Mouse (Mus musculus): ENCODE data around the gene Gba2.
"Not testable (repeated sequence)": the region's sequence is repeated elsewhere in the genome, so short reads cannot be mapped to it uniquely, and the experiment has no call there.

Gene Gba2

DNA sequence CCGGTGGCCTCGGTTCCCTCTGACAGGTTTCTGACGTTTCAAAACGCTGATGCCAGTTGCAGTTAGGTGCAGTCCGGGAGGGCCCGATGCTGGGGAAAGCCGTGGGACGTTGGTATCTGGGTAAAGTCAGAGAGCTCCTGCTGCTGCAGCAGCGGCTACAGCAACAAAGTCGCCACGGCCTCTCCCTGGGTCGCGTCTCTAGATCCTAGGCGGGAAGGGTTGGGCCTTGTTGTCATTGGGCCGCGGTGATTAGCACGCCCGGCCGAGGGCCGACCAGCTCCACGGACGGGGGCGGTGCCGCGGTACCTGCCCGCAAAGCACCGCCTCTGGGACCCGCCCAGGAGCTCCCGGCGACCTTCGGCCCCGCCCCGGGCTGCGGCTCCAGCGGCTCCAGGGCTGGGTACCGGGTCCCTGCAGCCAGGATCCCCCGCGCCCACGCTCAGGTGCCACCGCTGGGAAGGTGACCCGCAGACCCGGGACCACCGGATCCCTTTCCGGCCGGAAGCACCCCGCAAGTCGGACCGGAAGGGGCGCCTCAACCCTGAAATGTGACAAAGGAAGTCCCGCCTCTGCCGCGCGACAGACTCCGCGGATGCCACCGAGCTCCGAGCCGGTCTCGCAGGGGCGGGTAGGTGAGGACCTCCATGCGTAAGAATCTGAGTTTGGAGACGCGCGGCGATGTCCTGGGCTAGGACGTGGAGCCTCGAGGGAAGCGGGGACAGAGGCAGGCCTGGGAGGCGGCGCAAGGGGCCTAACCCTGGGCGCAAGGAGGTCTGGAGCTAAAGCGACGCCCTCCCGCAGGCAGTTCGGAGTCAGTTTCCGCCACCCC is at the start of gene Gba2, which contains the start of gene Rgp1:
Gene Gba2, minus strand, starts transcription at position 498 of the 829 bp plus-strand sequence.
Gene Rgp1, plus strand, starts transcription at position 340 of the 829 bp plus-strand sequence.
- DNase-seq (ENCODE audit: low spot score in 2 of 2) = peak; percentile 75 to 83

DNA sequence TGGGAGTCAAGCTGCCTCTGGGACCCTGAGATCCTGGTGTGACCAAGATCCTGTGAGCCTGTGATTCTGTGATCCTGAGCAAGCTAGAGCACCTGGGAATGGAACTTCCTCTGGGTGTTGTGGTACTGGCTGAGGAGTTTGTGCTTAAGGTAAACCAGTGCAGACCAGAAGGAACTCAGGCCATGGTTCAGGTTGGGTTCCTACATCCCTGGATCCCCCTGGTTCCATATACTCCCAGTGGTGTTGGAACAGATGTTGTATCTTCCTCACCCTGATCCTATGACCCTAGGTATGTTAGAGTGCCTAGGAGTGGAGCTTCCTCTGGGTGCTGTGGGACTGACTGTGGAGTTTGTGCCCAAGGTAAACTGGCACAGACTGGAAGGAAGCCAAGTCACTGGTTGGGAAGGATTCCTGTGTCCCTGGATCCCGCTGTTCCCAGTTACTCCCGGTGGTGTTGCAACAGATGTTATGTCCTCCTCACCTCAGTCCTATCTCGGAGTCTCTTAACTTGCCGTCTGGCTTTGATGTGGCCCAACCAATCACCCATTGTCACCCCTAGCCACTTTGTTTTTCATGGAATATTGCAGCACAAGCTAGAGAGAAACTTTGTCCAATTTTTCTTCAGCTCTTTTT is 41.6 kb upstream of the Gba2 start:
- no peak for DNase-seq (ENCODE audit: low spot score in 2 of 2)

DNA sequence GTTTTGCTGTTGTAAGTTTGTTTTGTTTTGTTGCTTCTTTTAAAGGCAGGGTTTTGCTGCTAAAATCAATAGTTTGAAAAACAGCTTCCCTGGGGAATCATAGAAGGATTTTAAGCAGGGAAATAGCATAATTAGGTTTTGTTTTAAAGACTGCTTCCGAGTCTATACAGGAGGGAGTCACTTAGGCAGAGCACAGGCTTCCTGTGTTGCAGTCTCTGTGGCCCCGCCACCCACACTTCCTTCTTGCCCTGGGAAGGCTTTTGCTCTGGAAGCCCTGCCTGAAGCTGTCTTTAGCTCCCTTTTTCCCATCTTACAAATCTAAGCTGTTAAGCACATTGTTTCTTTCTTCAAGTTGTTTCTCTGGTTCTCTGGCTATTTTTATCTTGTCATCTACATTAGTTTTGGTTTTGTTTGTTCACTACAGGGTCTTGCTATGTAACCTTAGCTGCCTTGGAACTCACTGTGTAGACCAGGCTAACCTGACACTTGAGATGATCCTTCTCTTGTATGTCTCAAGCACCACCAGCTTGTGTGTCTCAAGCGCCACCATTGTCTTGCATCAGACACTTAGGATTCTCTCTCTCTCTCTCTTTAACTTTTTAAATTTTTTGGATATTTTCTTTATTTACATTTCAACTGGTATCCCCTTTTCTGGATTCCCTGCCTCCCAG is 34.5 kb upstream of the Gba2 start:
- DNase-seq (ENCODE audit: low spot score in 2 of 2) = no peak

DNA sequence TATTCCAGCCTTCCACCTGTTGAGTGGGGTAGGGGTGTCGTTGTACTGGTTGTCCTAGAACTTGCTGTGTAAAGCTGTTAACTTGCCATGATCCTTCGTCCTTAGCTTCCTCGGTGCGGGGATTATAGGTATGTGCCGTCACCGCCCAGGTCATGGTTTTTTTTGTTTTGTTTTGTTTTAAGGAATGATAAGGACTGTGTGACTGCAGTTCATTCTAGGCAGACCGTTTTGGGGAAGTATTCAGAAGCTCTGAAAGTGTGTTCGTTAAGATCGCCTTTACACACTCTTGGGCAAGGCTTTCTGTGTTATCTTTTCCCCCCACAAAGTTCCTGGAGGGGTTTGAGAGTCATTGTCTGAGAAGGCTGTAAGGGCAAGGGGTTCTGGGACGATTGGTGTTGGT is 33.9 kb upstream of the Gba2 start:
- DNase-seq (ENCODE audit: low spot score in 2 of 2) = no peak

DNA sequence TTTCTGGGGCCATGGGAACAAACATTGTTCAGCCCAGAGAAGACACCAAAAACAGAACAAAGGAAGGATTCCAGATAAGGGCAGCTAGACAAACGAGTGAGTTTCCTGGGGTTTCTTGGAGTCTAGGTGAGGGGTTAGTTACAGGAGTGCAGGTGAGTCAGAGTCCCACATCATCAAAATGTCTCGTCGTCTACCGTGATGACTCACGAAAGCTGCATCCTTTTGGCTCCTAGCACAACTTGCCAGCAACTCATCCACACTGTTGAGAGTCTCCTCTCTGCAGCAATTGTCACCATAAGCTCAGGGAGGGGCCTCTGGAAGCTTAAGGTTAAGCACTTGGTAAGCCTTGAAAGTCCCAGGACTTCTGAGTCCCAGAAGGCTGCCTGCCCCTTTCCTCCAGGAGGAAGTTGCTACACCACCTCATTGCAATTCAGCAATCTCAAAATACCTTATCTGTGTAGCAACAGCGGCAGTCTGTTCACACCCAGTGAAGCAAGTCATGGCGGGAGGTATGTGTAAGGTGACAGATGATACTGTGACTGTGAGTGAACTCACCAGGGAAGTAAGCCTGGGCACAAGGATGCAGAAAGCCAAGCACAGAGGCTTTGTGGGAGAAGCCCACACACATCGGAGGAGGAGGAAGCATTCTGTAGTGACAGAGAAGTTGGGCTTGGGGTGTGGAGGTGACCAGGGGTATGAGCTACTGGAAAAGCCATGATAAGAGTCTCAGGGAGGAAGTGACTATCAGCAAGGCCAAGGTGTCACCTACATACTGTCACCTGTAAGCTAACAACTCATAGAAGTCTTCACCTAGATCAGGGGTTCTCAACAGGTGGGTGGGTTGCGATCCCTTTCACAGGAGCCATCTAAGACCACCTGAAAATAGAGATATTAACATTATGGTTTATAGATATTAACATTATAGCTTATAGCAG is 26.3 kb upstream of the Gba2 start:
- DNase-seq (ENCODE audit: low spot score in 2 of 2) = no peak

DNA sequence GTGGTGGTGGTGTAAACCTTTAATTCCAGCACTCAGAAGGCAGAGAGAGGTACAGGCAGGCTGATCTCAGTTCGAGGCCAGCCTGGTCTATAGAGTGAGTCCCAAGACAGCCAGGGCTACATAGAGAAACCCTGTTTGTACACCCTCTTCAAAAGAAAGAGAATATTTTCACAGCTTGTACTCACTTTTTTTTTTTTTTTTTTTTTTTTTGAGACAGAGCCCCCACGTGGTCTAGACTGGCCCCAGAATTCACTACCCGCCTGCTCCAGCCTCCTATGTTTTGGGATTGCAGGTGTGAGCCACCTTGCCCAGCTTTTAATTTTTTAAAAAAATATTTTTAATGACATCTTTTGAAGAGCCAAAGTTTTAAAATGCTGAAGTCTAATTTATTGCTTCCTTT is 25.4 kb upstream of the Gba2 start:
- no peak for DNase-seq (ENCODE audit: low spot score in 2 of 2)

DNA sequence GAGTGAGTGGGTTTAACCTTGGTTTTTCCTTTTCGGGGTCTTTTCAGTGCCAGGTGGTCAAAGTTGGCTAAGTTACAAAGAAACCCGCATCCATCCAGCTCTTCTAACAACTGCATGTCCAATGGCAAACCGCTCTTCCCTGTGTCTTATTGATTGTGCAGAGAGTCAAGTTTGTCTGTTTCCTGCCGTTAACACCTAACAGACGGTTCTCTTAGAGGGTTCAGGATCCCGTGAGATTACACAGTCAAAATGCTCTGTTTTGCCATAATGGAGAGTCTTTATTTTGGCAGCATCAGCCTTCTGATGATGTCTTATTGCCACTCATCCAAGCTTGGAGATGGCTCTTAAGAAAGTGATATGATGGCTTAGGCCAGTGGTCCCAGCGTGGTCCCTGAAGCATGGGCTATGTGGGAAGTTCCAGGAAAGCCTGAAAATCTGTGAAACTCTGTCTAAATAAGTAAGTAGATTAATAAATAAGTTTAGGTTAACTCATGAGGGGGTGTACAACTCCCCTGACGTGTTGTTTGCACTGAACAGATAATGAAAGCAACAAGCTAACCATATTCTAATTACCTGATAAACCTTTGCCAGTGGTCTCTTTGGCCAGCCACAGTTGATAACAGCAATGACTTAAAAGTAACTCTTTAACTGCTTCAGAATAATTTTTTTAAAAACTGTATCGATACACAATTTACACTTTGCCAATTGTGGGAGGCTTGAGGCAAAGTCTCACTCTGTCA is 21.7 kb upstream of the Gba2 start:
- no peak for DNase-seq (ENCODE audit: low spot score in 2 of 2)

DNA sequence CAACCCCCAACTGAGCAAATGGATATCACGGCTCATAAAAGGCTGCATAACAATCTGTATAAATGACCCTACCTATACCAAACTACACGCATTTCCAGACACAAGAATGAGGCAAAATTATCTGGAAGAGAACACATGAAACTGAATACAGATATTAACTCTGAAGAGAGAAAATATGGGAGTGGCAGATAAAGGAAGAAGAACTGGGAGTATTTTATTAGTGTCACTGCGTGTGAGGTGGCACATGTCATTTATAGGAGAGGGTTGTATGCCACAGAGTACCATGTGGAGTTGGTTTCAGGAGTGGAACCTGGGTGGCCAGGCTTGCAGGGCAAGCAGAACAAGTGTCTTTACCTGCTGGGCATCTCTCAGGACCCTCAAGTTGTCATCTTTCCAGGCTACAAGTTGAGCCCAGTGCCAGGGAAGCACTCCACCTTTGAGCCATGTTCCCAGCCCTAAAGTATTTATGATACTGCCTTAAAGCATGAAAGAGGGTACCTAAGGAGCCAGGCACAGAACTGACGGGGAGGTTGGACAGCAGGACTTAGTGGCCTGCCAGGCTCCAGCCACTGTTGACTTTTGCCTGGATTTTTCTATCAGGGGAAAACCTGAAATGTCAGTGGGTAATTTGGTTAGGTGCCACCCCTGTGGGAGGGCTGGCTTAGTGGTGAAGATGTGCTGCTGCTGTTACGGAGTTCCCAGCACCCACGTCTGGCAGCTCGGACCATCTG is 20.1 kb upstream of the Gba2 start:
- no peak for DNase-seq (ENCODE audit: low spot score in 2 of 2)

DNA sequence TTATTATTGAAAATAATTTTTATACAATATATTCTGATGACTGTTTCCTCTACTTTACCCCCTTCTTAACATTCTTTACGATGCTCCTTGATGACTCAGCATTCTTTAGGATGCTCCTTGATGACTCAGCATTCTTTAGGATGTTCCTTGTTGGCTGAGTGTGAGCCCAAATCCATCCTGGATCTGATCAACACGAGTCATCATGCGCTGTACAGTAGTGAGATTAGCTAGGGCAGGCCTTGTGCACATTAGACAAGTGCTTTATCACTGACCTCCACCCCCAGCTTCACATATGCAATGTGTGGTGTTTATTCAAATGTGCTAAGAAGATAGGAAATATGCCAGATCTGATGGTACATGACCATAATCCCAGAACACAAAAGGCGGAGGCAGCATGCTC is 19.5 kb upstream of the Gba2 start:
- DNase-seq (ENCODE audit: low spot score in 2 of 2) = no peak

DNA sequence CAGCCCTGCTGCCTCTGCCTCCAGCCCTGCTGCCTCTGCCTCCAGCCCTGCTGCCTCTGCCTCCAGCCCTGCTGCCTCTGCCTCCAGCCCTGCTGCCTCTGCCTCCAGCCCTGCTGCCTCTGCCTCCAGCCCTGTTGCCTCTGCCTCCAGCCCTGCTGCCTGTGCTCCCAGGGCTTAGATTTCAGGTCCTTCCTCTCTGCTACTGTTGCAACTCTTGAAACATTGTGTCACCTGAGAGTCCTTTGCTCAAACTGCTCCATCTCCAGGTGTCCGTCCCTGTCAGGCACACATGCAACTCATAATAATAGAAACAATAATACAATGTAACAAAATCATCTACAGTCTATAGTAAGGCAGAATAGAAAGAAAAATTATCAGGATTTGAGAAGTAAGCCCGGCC is 17.9 kb upstream of the Gba2 start:
- not testable (repeated sequence) for DNase-seq (ENCODE audit: low spot score in 2 of 2)

DNA sequence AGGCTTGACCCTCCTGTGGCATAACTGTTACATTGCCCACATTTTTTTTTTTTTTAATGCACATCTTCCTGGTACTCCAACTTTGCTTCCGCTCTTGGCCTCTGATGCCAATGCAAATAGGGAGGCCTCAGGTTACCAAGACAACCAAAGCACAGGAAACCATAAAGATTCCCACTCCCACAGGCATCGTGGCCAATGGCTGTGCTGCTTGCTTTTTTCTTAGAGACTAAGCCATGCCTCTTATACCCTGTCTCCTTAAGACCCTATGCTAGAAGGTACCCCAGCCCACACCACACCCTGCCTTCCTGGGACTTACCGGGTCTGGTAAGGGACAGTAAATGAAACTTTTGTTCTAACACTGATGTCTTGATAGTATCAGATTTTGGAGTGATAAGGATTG is 14.8 kb upstream of the Gba2 start:
- no peak for DNase-seq (ENCODE audit: low spot score in 2 of 2)

DNA sequence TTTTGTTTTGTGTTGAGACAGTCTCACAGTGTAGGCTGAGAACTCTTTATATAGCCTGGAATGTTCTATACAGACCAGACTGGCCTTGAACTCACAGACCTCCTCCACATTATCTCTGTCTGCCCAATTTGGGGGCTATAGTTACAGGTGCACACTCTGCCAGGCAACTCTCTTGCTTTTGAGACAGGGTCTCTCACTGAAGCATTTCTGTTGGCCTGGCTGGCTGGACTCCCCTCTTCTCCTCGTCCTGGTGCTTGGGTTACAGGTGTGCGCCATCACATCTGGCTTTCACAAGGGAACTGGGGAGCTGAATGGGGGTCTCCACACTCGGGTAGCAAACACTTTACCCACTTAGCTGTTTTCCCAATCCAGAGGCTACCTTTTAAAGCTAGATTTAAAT is 13.3 kb upstream of the Gba2 start:
- DNase-seq (ENCODE audit: low spot score in 2 of 2) = no peak

DNA sequence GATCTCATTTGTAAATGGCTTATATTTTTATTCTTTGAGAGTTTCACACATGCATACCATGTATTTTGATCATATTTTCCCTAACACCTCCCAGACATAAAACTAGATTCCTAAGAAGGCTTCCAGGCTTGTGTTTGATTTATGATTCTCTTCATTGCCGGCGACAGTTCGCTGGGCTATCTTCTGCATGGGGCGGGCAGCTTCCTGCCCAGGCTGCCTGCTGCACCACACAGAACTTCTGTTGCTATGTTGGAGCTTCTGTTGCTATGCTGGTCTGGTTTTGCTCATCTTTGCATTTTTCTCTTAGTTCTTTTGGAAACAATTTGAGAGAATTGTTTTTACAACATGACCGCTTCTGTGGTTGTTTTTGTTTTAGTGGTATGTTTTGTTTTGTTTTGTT is 12.9 kb upstream of the Gba2 start:
- DNase-seq (ENCODE audit: low spot score in 2 of 2) = no peak

DNA sequence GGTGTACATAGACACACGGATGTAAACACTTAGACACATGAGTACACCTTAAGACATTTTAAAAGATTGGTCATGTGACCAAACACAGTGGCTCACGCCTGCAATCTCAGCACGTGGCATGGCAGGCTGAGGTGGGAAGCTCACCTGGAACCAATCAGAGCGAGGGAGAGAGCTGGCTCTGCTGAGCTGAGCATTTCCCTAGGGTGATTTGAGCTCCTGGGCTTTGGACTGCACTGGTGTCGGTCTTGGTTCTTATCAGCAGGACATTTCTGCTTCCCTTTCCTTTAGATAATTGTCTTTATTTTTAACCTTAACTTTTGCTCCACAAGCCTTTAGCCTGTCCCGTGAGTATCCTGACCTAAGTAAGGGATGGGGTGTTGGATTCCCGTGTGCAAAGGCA is 9.0 kb upstream of the Gba2 start:
- no peak for DNase-seq (ENCODE audit: low spot score in 2 of 2)

DNA sequence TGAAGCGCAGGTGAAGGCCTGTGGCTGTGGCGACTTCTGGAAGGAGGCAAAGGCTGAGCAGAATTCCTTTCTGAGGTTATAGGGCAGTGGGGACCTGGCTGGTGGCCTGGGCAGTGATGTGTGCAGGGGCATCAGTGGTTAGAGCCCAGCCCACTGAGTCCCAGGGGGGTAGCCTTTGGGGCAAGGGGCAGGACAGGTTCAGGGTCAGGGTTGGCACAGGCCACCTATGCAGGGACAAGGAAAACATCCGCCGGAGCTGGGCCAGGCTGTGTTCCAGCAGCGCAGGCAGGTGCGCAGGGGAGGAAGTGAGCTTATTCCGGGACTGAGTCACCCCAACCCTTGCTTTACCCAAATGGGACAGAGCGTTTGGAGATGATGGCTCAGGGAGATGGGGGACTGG is 7.7 kb upstream of the Gba2 start:
- no peak for DNase-seq (ENCODE audit: low spot score in 2 of 2)

DNA sequence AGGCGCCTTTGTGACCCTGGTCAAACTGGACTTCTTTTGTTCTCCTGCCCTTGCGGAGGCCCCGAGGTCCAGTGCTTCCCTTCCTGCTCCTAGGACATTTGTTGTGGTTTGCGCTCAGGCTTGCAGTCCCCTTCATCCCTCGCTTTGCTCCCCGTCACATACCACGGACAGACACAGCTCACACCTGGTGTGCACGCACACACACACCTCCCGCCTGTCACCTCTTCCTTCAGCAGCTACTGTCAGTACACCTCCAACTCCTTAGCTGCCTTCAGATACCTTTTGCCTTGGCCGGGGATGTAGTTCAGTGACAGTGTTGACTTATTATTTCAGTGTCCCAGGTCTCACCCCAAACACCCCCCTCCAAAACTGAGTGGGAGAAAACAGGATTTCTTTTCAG is 7.0 kb upstream of the Gba2 start:
- no peak for DNase-seq (ENCODE audit: low spot score in 2 of 2)

DNA sequence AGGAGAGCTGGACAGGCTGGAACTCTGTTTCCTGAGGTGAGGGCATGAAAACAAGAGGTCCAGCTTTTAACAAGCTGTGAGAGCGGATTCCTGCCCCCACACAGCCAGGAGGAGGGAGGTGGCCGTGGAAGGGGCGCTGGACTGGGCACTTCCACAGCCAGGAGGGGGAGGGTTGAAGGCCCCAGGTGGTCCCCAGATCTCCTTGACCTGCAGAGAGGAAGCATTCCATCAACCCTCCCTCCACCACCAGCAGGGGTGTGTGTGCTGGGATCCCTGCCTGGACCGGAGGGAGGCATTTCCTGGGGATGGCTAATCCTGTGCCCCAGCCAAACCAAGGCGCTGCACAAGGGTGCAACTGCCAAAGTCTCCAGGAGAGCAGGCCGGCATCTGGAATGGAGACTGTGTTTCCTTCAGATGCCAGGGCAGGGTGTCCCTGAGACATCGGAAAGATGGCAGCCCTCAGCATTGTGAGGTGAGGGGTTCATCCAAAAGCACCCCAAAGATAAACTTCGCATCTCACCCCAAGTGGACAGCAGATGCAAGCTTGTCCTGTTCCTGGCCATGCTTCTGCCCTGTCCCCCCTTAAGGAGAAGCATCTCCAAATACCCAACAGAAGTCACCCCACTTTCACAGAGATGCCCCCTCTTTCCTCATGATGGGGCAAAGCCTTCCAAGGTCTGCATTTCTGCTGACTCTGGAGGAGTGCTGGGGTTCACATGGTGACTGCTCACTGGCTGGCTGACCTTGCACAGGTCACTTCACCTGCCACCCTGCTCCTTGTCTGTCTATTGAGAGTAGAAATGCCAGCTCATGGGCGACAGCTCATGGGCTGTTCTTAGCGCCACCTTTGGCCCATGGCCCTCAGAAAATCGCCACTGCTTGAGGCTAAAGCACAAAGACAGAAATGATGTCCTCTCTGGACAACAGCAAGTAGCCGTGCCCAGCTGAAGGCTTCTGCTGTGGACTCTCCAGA is 6.1 kb upstream of the Gba2 start, which contains the start of gene Msmp:
Gene Msmp, minus strand, starts transcription at position 51 of the 973 bp plus-strand sequence.
- no peak for DNase-seq (ENCODE audit: low spot score in 2 of 2)

DNA sequence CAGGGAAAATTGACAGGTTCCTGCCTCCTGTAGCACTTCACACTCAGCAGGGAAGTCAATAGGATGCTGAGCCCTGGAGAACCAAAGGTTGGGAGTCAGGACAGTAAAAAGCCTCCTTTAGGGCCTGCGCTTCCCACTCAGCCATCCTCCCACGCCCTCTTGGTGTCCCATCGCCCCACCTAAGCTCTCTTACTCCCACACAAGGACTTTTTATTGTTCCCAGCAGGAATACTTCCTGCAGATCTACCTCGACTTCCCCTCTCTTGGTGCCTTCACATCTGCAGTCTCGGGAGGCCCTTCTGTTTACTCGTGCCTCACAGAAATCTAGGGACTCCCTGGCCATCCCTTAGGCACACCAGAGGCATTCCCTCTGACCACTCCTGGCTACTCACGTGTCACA is 4.7 kb upstream of the Gba2 start:
- DNase-seq (ENCODE audit: low spot score in 2 of 2) = no peak

DNA sequence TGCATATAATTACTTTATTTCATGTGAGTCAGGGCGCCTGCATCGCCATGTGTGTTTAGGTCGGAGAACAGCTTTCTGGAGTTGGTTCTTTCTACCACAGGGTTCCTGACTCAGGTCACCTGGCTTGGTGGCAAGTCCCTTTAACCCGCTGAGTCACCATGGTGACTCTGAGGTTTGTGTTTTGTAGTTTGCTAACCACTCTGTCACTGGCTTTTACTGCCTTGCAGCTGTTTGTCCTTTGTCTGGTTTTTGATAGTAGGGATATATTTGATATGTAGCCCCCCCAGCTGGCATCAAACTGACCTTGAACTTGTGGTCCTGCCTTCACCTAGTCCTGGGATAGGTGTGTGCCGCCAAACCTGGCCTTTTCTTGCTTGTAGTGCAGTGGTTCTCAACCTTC is 3.6 kb upstream of the Gba2 start:
- no peak for DNase-seq (ENCODE audit: low spot score in 2 of 2)

Data from thymus, postnatal 10 days (tissue).